Mouse (Mus musculus) MEL (cell line): ENCODE measurements around the gene Cacna2d4. TPM values are rescaled to one million over a fixed set of nuclear protein-coding genes. Genes with fewer than 3 reads are reported as not detected.

Source experiments
- DNase-seq: peaks from one replicate; pipeline ENCODE4 v3.0.0; 2011; ENCODE audit warnings: low read depth, low spot score
- H3K27ac ChIP-seq: 2 replicates; pipeline ENCODE4 v1.5.1; 2012; ENCODE audit warnings: low read depth, mild to moderate bottlenecking, control low read depth, low read length, moderate library complexity; ENCODE audit not compliant: control insufficient read depth
- H3K27me3 ChIP-seq, 2 experiments: fragments of 150-350 bp in 1 of 2; sonication (generic) in 1 of 2; 2 replicates each; pipeline ENCODE4 v1.6.1; 2012; ENCODE audit warnings: low read length in 2 of 2, mild to moderate bottlenecking in 2 of 2, improper control_type of control experiment in 1 of 2, moderate library complexity in 1 of 2; ENCODE audit not compliant: insufficient read depth in 2 of 2, control insufficient read depth in 1 of 2
- H3K36me3 ChIP-seq, 2 experiments: 2 replicates each; pipeline ENCODE4 v1.6.1; 2012 to 2014; ENCODE audit warnings: low read length in 2 of 2, improper control_type of control experiment in 1 of 2, inconsistent platforms in 1 of 2, mild to moderate bottlenecking in 1 of 2; ENCODE audit not compliant: insufficient read depth in 2 of 2, control insufficient read depth in 1 of 2
- H3K4me1 ChIP-seq, 2 experiments: fragments of 150-350 bp in 1 of 2; sonication (generic) in 1 of 2; 2 replicates each; pipeline ENCODE4 v1.6.1; 2012; ENCODE audit warnings: low read length in 2 of 2, improper control_type of control experiment in 1 of 2, mild to moderate bottlenecking in 1 of 2; ENCODE audit not compliant: insufficient read depth in 2 of 2, control insufficient read depth in 1 of 2
- H3K4me3 ChIP-seq, 2 experiments: fragments of 150-350 bp in 1 of 2; sonication (generic) in 1 of 2; 2 replicates each; pipeline ENCODE4 v1.5.1; 2012; ENCODE audit warnings: low read depth in 2 of 2, low read length in 2 of 2, mild to moderate bottlenecking in 2 of 2, moderate library complexity in 2 of 2, control low read depth in 1 of 2, improper control_type of control experiment in 1 of 2; ENCODE audit not compliant: control insufficient read depth in 1 of 2, insufficient read depth in 1 of 2
- H3K79me2 ChIP-seq: 2 replicates; pipeline ENCODE4 v1.6.1; 2012; ENCODE audit warnings: mild to moderate bottlenecking, low read length, moderate library complexity; ENCODE audit not compliant: control insufficient read depth, poor library complexity, insufficient read depth
- H3K9ac ChIP-seq: 2 replicates; pipeline ENCODE4 v1.6.1; 2012; ENCODE audit warnings: low read depth, mild to moderate bottlenecking, control low read depth, low read length, moderate library complexity; ENCODE audit not compliant: control insufficient read depth, poor library complexity, severe bottlenecking
- H3K9me3 ChIP-seq: fragments of 150-350 bp; sonication (generic); replicated peaks from 2 replicates; pipeline ENCODE4 v1.6.1; 2012; ENCODE audit warnings: mild to moderate bottlenecking, low read length, improper control_type of control experiment, moderate library complexity; ENCODE audit not compliant: insufficient read depth
- BHLHE40 ChIP-seq: IDR thresholded peaks from 2 replicates; pipeline ENCODE4 v1.6.1; 2012; ENCODE audit warnings: low read depth, mild to moderate bottlenecking, inconsistent platforms, low read length, improper control_type of control experiment, borderline replicate concordance
- CHD2 ChIP-seq: IDR thresholded peaks from 2 replicates; pipeline ENCODE4 v1.6.1; 2011; ENCODE audit warnings: low read length, improper control_type of control experiment
- CTCF ChIP-seq, 3 experiments: IDR thresholded peaks in 2 of 3; conservative IDR thresholded peaks in 1 of 3; 2 replicates each; pipeline ENCODE4 v1.5.1; 2011 to 2012; ENCODE audit warnings: low read length in 3 of 3, low read depth in 2 of 3, mild to moderate bottlenecking in 2 of 3, improper control_type of control experiment in 1 of 3, inconsistent platforms in 1 of 3, mixed read lengths in 1 of 3, moderate library complexity in 1 of 3; ENCODE audit not compliant: control insufficient read depth in 1 of 3, insufficient read depth in 1 of 3, poor library complexity in 1 of 3, severe bottlenecking in 1 of 3
- GABPA ChIP-seq: IDR thresholded peaks from 2 replicates; pipeline ENCODE4 v1.6.1; 2012; ENCODE audit warnings: low read depth, mild to moderate bottlenecking, inconsistent platforms, low read length, improper control_type of control experiment, moderate library complexity
- GATA1 ChIP-seq: IDR thresholded peaks from 2 replicates; pipeline ENCODE4 v1.6.1; 2011; ENCODE audit warnings: low read depth, low read length, improper control_type of control experiment
- KAT2A ChIP-seq: conservative IDR thresholded peaks from 2 replicates; pipeline ENCODE4 v1.6.1; 2012; ENCODE audit warnings: low read depth, low read length, improper control_type of control experiment, inconsistent platforms
- NELFE ChIP-seq: IDR thresholded peaks from 2 replicates; pipeline ENCODE4 v1.6.1; 2011; ENCODE audit warnings: low read depth, low read length, improper control_type of control experiment
- POLR2A ChIP-seq, 2 experiments: IDR thresholded peaks; 2 replicates each; pipeline ENCODE4 v1.6.1; 2011 to 2012; ENCODE audit warnings: low read length in 2 of 2, mild to moderate bottlenecking in 2 of 2, control low read depth in 1 of 2, improper control_type of control experiment in 1 of 2, low read depth in 1 of 2, moderate library complexity in 1 of 2; ENCODE audit not compliant: control insufficient read depth in 1 of 2, insufficient read depth in 1 of 2, poor library complexity in 1 of 2
- POLR2AphosphoS2 ChIP-seq: IDR thresholded peaks from 2 replicates; pipeline ENCODE4 v1.6.1; 2011; ENCODE audit warnings: low read length, improper control_type of control experiment
- POLR2AphosphoS5 ChIP-seq: IDR thresholded peaks from 2 replicates; pipeline ENCODE4 v1.6.1; 2012; ENCODE audit warnings: low read depth, borderline replicate concordance, mild to moderate bottlenecking, inconsistent platforms, low read length, moderate library complexity, mixed read lengths
- TAL1 ChIP-seq: IDR thresholded peaks from 2 replicates; pipeline ENCODE4 v1.6.1; 2012; ENCODE audit warnings: mild to moderate bottlenecking, inconsistent platforms, low read length, moderate library complexity, mixed read lengths
- TBP ChIP-seq: IDR thresholded peaks from 2 replicates; pipeline ENCODE4 v1.8.0; 2011; ENCODE audit warnings: low read depth, low read length, improper control_type of control experiment
- USF1 ChIP-seq: IDR thresholded peaks from 2 replicates; pipeline ENCODE4 v1.6.1; 2014; ENCODE audit warnings: low read depth, mild to moderate bottlenecking, inconsistent platforms, low read length, improper control_type of control experiment, moderate library complexity
- USF2 ChIP-seq, 2 experiments: IDR thresholded peaks; 2 replicates each; pipeline ENCODE4 v1.6.1; 2011 to 2012; ENCODE audit warnings: improper control_type of control experiment in 2 of 2, low read length in 2 of 2, borderline replicate concordance in 1 of 2, inconsistent platforms in 1 of 2, low read depth in 1 of 2, mild to moderate bottlenecking in 1 of 2; ENCODE audit not compliant: insufficient read depth in 1 of 2
- ZC3H11A ChIP-seq: IDR thresholded peaks from 2 replicates; pipeline ENCODE4 v1.6.1; 2012; ENCODE audit warnings: low read depth, mild to moderate bottlenecking, inconsistent platforms, low read length, improper control_type of control experiment
- ZKSCAN1 ChIP-seq: IDR thresholded peaks from 2 replicates; pipeline ENCODE4 v1.6.1; 2012; ENCODE audit warnings: low read depth, mild to moderate bottlenecking, inconsistent platforms, low read length, improper control_type of control experiment, moderate library complexity
- ZMIZ1 ChIP-seq: IDR thresholded peaks from 2 replicates; pipeline ENCODE4 v1.6.1; 2012; ENCODE audit warnings: low read depth, mild to moderate bottlenecking, inconsistent platforms, low read length, improper control_type of control experiment, moderate library complexity
- polyA plus RNA-seq, 2 experiments: library from polyadenylated mRNA; stranded (reverse) in 1 of 2; unstranded in 1 of 2; fragments of >175 nt in 1 of 2; fragments of >200 nt in 1 of 2; gene quantifications; 2 replicates each; pipeline versions ENCODE4 v1.2.1 to v1.2.4; 2012; ENCODE audit warnings: low replicate concordance in 2 of 2, low read depth in 1 of 2; ENCODE audit not compliant: insufficient read length in 2 of 2, insufficient read depth in 1 of 2, missing spikeins in 1 of 2
- total RNA-seq: library from RNA; depleted of rRNA; stranded (reverse); fragments of 300-350 nt; gene quantifications from 2 replicates; pipeline ENCODE4 v1.2.3, GENCODE M21; 2012

Gene Cacna2d4
- total and polyA plus RNA-seq, 3 experiments = 0.69 to 1.1 TPM; not detected in 1

DNA sequence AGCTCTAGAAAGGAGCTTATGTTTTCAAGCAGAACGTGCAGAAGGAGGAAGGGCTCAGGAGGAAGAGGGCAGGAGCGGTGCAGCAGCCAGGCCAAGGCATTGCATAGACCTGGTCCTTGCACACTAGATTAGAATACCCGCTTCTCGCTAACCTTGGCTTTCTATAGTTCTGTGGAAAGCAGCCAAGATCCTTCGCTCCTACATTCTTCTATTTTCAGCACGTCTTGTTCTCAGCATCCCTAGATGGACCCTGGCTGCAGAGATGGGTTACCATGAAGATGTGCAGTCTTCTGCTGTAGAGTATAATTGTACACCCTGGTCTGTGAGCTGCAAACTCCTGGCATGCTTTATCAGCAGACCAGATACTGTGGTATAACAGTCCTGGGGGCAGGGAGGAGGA is 22.1 kb upstream of the Cacna2d4 start:
- Histone ChIP-seq H3K9ac (no peak overlapping the region), H3K9me3 (no peaks in the 10 kb centered on the region), H3K4me1 (no peaks in the 10 kb centered on the region), H3K79me2 (no peaks in the 10 kb centered on the region), H3K27ac (no peak overlapping the region), H3K27me3 (no peaks in the 10 kb centered on the region), H3K36me3 (peaks cover 0 to 3% of the 10 kb centered on the region in 2 experiments; a peak in 1 of 4 replicates), H3K4me3 (no peak overlapping the region)
- DNase-seq = no peak
- TF ChIP-seq POLR2A (IDR thresholded peaks at IDR 0.05; ENCODE audit: control insufficient read depth in 1 of 2, insufficient read depth in 1 of 2, low read depth in 1 of 2, low read length in 2 of 2, poor library complexity in 1 of 2) = no peak
- TF ChIP-seq USF2 (IDR thresholded peaks at IDR 0.05; ENCODE audit: borderline replicate concordance in 1 of 2, insufficient read depth in 1 of 2, low read depth in 1 of 2, low read length in 2 of 2) = no peak
- TF ChIP-seq USF1 = no peak
- TF ChIP-seq POLR2AphosphoS2 = no peak
- no peak for TF ChIP-seq CTCF (IDR thresholded peaks at IDR 0.05 in 2 of 3, conservative IDR thresholded peaks at IDR 0.05 in 1 of 3; ENCODE audit: control insufficient read depth in 1 of 3, insufficient read depth in 1 of 3, low read depth in 2 of 3, low read length in 3 of 3, poor library complexity in 1 of 3, severe bottlenecking in 1 of 3)
- no peak for TF ChIP-seq CHD2
- no peak for TF ChIP-seq NELFE
- no peak for TF ChIP-seq POLR2AphosphoS5
- no peak for TF ChIP-seq GATA1
- TF ChIP-seq ZMIZ1 = no peak
- no peak for TF ChIP-seq ZC3H11A
- no peak for TF ChIP-seq ZKSCAN1

GRCm38 (mm10) chr6:119215040-119215613 is 21.2 kb upstream of the Cacna2d4 start:
- H3K36me3 ChIP-seq = peaks cover 0 to 5% of the 10 kb centered on the region in 2 experiments; a peak in 1 of 4 replicates

More at GRCm38 (mm10) chr6:119215040-119215613, 21.2 kb upstream of the Cacna2d4 start:
- H3K27me3 ChIP-seq = no peaks in the 10 kb centered on the region
- DNase-seq = no peak
- H3K9ac ChIP-seq = no peak overlapping the region
- no peaks in the 10 kb centered on the region for H3K79me2 ChIP-seq
- H3K9me3 ChIP-seq = no peaks in the 10 kb centered on the region
- no peak overlapping the region for H3K4me3 ChIP-seq
- H3K27ac ChIP-seq = no peak overlapping the region
- no peak for TF ChIP-seq TBP
- no peak for TF ChIP-seq TAL1
- TF ChIP-seq BHLHE40 = no peak
- no peak for TF ChIP-seq KAT2A
- no peak for TF ChIP-seq USF1
- TF ChIP-seq GABPA = no peak
- no peak for TF ChIP-seq CTCF (IDR thresholded peaks at IDR 0.05 in 2 of 3, conservative IDR thresholded peaks at IDR 0.05 in 1 of 3; ENCODE audit: control insufficient read depth in 1 of 3, insufficient read depth in 1 of 3, low read depth in 2 of 3, low read length in 3 of 3, poor library complexity in 1 of 3, severe bottlenecking in 1 of 3)
- no peak for TF ChIP-seq ZKSCAN1
- H3K4me1 ChIP-seq = no peaks in the 10 kb centered on the region
